Mouse (Mus musculus) embryonic facial prominence, embryonic 13.5 days (tissue): ENCODE measurements around the gene Klf16. TPM values are rescaled to one million over a fixed set of nuclear protein-coding genes. Genes with fewer than 3 reads are reported as not detected.

Experiments
- ATAC-seq: fragments of 200-750 bp; cut with Nextera tagmentation; 2 replicates; pipeline ENCODE4 v1.8.0; 2017; ENCODE audit warnings: low read depth; ENCODE audit not compliant: insufficient number of reproducible peaks, insufficient read depth, low FRiP score, low TSS enrichment
- H3K27ac ChIP-seq: fragments of 300-500 bp; sonication (generic); 2 replicates; pipeline ENCODE4 v1.5.1; 2015; ENCODE audit warnings: moderate library complexity, mild to moderate bottlenecking, inconsistent platforms
- H3K27me3 ChIP-seq: fragments of 300-500 bp; sonication (generic); 2 replicates; pipeline ENCODE4 v1.6.1; 2015; ENCODE audit warnings: mild to moderate bottlenecking, inconsistent platforms
- H3K36me3 ChIP-seq: fragments of 300-500 bp; sonication (generic); 2 replicates; pipeline ENCODE4 v1.6.1; 2015; ENCODE audit warnings: mild to moderate bottlenecking, inconsistent platforms
- H3K4me1 ChIP-seq: fragments of 300-500 bp; sonication (generic); 2 replicates; pipeline ENCODE4 v1.6.1; 2015; ENCODE audit warnings: inconsistent platforms
- H3K4me2 ChIP-seq: fragments of 300-500 bp; sonication (generic); 2 replicates; pipeline ENCODE4 v1.6.1; 2015; ENCODE audit warnings: moderate library complexity, mild to moderate bottlenecking, inconsistent platforms
- H3K4me3 ChIP-seq: fragments of 300-500 bp; sonication (generic); 2 replicates; pipeline ENCODE4 v1.5.1; 2015; ENCODE audit warnings: mild to moderate bottlenecking, inconsistent platforms
- H3K9ac ChIP-seq: fragments of 300-500 bp; sonication (generic); 2 replicates; pipeline ENCODE4 v1.6.1; 2015; ENCODE audit warnings: mild to moderate bottlenecking, inconsistent platforms
- H3K9me3 ChIP-seq: fragments of 300-500 bp; sonication (generic); 2 replicates; pipeline ENCODE4 v1.6.1; 2016; ENCODE audit warnings: inconsistent platforms
- whole genome bisulfite sequencing: fragments of 180-500 bp; shearing (Covaris S2); methylation state at CpG from one replicate; pipeline ENCODE4 v1.1.7; 2015; ENCODE audit warnings: mixed read lengths; 5-methylcytosine and 5-hydroxymethylcytosine counted together
- polyA plus RNA-seq: library from polyadenylated mRNA; unstranded; fragments of >200 nt; fragmentation: Nextera tagmentation; extraction: Ambion mirVana; gene quantifications from 2 replicates; pipeline ENCODE4 v1.2.1, GENCODE M21; 2015

Gene Klf16
- polyA plus RNA-seq, 1 experiment from 2014 or later, result 12.0 TPM

- Histone ChIP-seq H3K27me3 (no peaks in the 10 kb centered on the region), H3K27ac (peak overlapping the region; percentile 55; the same call in 1 of the 2 replicates), H3K9me3 (no peaks in the 10 kb centered on the region), H3K4me3 (peak overlapping the region; percentile 20), H3K4me1 (peaks cover 72% of the 10 kb centered on the region), H3K36me3 (peaks cover 18% of the 10 kb centered on the region), H3K9ac (peak overlapping the region; percentile 65), H3K4me2 (peak overlapping the region; percentile 51)
- no peak for ATAC-seq
- 22% methylated on average over 30 of the region's 30 CpGs for WGBS
These were observed 6.0 kb downstream of the Klf16 start for GRCm38 (mm10) chr10:80570871-80571836.

GRCm38 (mm10) chr10:80570419-80570818, 6.7 kb downstream of the Klf16 start:
- Histone ChIP-seq H3K27ac (0 out of 2 replicates have a peak overlapping the region, but pooled peaks have one; percentile 55), H3K4me3 (0 out of 2 replicates have a peak overlapping the region, but pooled peaks have one; percentile 20), H3K4me1 (peaks cover 65% of the 10 kb centered on the region), H3K36me3 (peaks cover 18% of the 10 kb centered on the region), H3K4me2 (peak overlapping the region; percentile 51), H3K9ac (peak overlapping the region; percentile 65; the same call in 1 of the 2 replicates), H3K27me3 (no peaks in the 10 kb centered on the region), H3K9me3 (no peaks in the 10 kb centered on the region)
- ATAC-seq, result no peak
- 86% methylated on average over 10 of the region's 10 CpGs for WGBS

- Histone ChIP-seq H3K36me3 (peaks cover 18% of the 10 kb centered on the region), H3K9ac (no peak overlapping the region)
These were observed 7.5 kb downstream of the Klf16 start for GRCm38 (mm10) chr10:80569664-80570066.

GRCm38 (mm10) chr10:80568876-80569275, 8.2 kb downstream of the Klf16 start:
- no peak overlapping the region for H3K4me2 ChIP-seq
- no peaks in the 10 kb centered on the region for H3K27me3 ChIP-seq
- H3K9ac ChIP-seq, result no peak overlapping the region
- H3K27ac ChIP-seq, result no peak overlapping the region
- 96% methylated on average over 29 of the region's 29 CpGs for WGBS
- no peak for ATAC-seq
- H3K9me3 ChIP-seq, result no peaks in the 10 kb centered on the region
- peaks cover 54% of the 10 kb centered on the region for H3K4me1 ChIP-seq
- H3K36me3 ChIP-seq, result peaks cover 18% of the 10 kb centered on the region
- no peak overlapping the region for H3K4me3 ChIP-seq

More at GRCm38 (mm10) chr10:80569664-80570066, 7.5 kb downstream of the Klf16 start:
- WGBS, result 24% methylated on average over 10 of the region's 10 CpGs
- no peak for ATAC-seq
- Histone ChIP-seq H3K4me1 (peaks cover 58% of the 10 kb centered on the region), H3K4me2 (peak overlapping the region; percentile 16), H3K27me3 (no peaks in the 10 kb centered on the region), H3K27ac (no peak overlapping the region; the same call in 1 of the 2 replicates), H3K4me3 (no peak overlapping the region), H3K9me3 (no peaks in the 10 kb centered on the region)

- H3K27ac ChIP-seq, result no peak overlapping the region
- peak; percentile 16 for ATAC-seq
- no peaks in the 10 kb centered on the region for H3K9me3 ChIP-seq
- WGBS, result 23% methylated on average over 17 of the region's 17 CpGs
- H3K4me3 ChIP-seq, result peak overlapping the region; percentile 9; the same call in 1 of the 2 replicates
- H3K4me1 ChIP-seq, result peaks cover 40% of the 10 kb centered on the region
- H3K36me3 ChIP-seq, result peaks cover 18% of the 10 kb centered on the region
- no peaks in the 10 kb centered on the region for H3K27me3 ChIP-seq
- H3K4me2 ChIP-seq, result no peak overlapping the region
- H3K9ac ChIP-seq, result no peak overlapping the region
These were observed 10.6 kb downstream of the Klf16 start for GRCm38 (mm10) chr10:80566375-80567092.

GRCm38 (mm10) chr10:80561116-80561944, 15.8 kb downstream of the Klf16 start, which contains the start of gene Rexo1:
Gene Rexo1, minus strand, starts transcription at chr10:80561560.
- Histone ChIP-seq H3K4me3 (peak within 1 kb of the TSS; percentile 99), H3K9me3 (no peaks in the 10 kb centered on the region), H3K9ac (peak within 1 kb of the TSS; percentile 98), H3K4me2 (peak within 1 kb of the TSS; percentile 89), H3K36me3 (no peaks in the 10 kb centered on the region), H3K4me1 (peaks cover 39% of the 10 kb centered on the region), H3K27ac (peak within 1 kb of the TSS; percentile 92), H3K27me3 (no peaks in the 10 kb centered on the region)
- peak; percentile 70; the same call in 1 of the 2 replicates for ATAC-seq
- WGBS, result under 1% methylated on average over 70 of the region's 72 CpGs

- H3K27me3 ChIP-seq, result no peaks in the 10 kb centered on the region
- peak overlapping the region; percentile 89 for H3K4me2 ChIP-seq
- no peaks in the 10 kb centered on the region for H3K36me3 ChIP-seq
- no peaks in the 10 kb centered on the region for H3K9me3 ChIP-seq
- ATAC-seq, result no peak
- peak overlapping the region; percentile 98 for H3K9ac ChIP-seq
- H3K4me3 ChIP-seq, result peak overlapping the region; percentile 99
- peaks cover 38% of the 10 kb centered on the region for H3K4me1 ChIP-seq
- H3K27ac ChIP-seq, result peak overlapping the region; percentile 92
- 2% methylated on average over 13 of the region's 13 CpGs for WGBS
These were observed 16.5 kb downstream of the Klf16 start for GRCm38 (mm10) chr10:80560621-80561020.

- ATAC-seq, result no peak
- Histone ChIP-seq H3K9ac (peak overlapping the region; percentile 32; the same call in 1 of the 2 replicates), H3K36me3 (no peaks in the 10 kb centered on the region), H3K9me3 (no peaks in the 10 kb centered on the region), H3K4me1 (peaks cover 38% of the 10 kb centered on the region), H3K4me3 (no peak overlapping the region), H3K4me2 (peak overlapping the region; percentile 14; the same call in 1 of the 2 replicates), H3K27me3 (no peaks in the 10 kb centered on the region), H3K27ac (no peak overlapping the region)
- WGBS, result 91% methylated on average over 7 of the region's 7 CpGs
These were observed 17.7 kb downstream of the Klf16 start for GRCm38 (mm10) chr10:80559431-80559830.

- H3K4me3 ChIP-seq, result no peak overlapping the region
- peaks cover 33% of the 10 kb centered on the region for H3K4me1 ChIP-seq
- no peaks in the 10 kb centered on the region for H3K27me3 ChIP-seq
- ATAC-seq, result no peak
- peak overlapping the region; percentile 54; the same call in 1 of the 2 replicates for H3K9ac ChIP-seq
- H3K36me3 ChIP-seq, result no peaks in the 10 kb centered on the region
- H3K27ac ChIP-seq, result no peak overlapping the region
- no peaks in the 10 kb centered on the region for H3K9me3 ChIP-seq
- no peak overlapping the region for H3K4me2 ChIP-seq
- WGBS, result 38% methylated on average over 5 of the region's 5 CpGs
These were observed 19.7 kb downstream of the Klf16 start for GRCm38 (mm10) chr10:80557346-80557965.

- H3K27ac ChIP-seq, result no peak overlapping the region
- 83% methylated on average over 6 of the region's 6 CpGs for WGBS
- H3K9ac ChIP-seq, result no peak overlapping the region
- no peak overlapping the region for H3K4me2 ChIP-seq
- peaks cover 19% of the 10 kb centered on the region for H3K36me3 ChIP-seq
- no peaks in the 10 kb centered on the region for H3K9me3 ChIP-seq
- no peak for ATAC-seq
- no peak overlapping the region for H3K4me3 ChIP-seq
- no peaks in the 10 kb centered on the region for H3K27me3 ChIP-seq
- peaks cover 14% of the 10 kb centered on the region for H3K4me1 ChIP-seq
These were observed 23.1 kb downstream of the Klf16 start for GRCm38 (mm10) chr10:80553997-80554396.
